Mouse (Mus musculus) MEL-GATA-1-ER (cell line): Measurements from ENCODE around the gene Uhrf2.

Source experiments
- DNase-seq: peaks from one replicate; pipeline ENCODE4 v3.0.0-alpha.2; 2012; ENCODE audit warnings: low read depth; ENCODE audit errors: extremely low read depth

The Uhrf2 gene

GRCm38 (mm10) chr19:30050584-30050983, 20.3 kb downstream of the Uhrf2 start:
- DNase-seq: peak; percentile 77

- DNase-seq: peak; percentile 17
Measured at GRCm38 (mm10) chr19:30051479-30051878, 21.2 kb downstream of the Uhrf2 start.

- DNase-seq: no peak
Measured at GRCm38 (mm10) chr19:30054218-30054617, 23.9 kb downstream of the Uhrf2 start.

GRCm38 (mm10) chr19:30065797-30066196, 35.5 kb downstream of the Uhrf2 start:
- DNase-seq: no peak

GRCm38 (mm10) chr19:30090163-30090562, 59.9 kb downstream of the Uhrf2 start:
- DNase-seq: no peak

- DNase-seq: no peak
Measured at GRCm38 (mm10) chr19:30091644-30092295, 61.5 kb downstream of the Uhrf2 start.

GRCm38 (mm10) chr19:30096186-30096585, 65.9 kb downstream of the Uhrf2 start:
- DNase-seq: no peak

GRCm38 (mm10) chr19:30097039-30097438, 66.7 kb downstream of the Uhrf2 start:
- DNase-seq: no peak

GRCm38 (mm10) chr19:30100571-30100970, 70.3 kb downstream of the Uhrf2 start:
- DNase-seq: no peak

GRCm38 (mm10) chr19:30102620-30103019, 72.3 kb downstream of the Uhrf2 start:
- DNase-seq: no peak

GRCm38 (mm10) chr19:30105045-30105842, 74.9 kb downstream of the Uhrf2 start:
- DNase-seq: no peak

GRCm38 (mm10) chr19:30107221-30107845, 77.0 kb downstream of the Uhrf2 start:
- DNase-seq: no peak

- DNase-seq: no peak
Measured at GRCm38 (mm10) chr19:30108616-30109015, 78.3 kb downstream of the Uhrf2 start.

GRCm38 (mm10) chr19:30109122-30109521, 78.8 kb downstream of the Uhrf2 start:
- DNase-seq: no peak

- DNase-seq: no peak
Measured at GRCm38 (mm10) chr19:30111421-30111820, 81.1 kb downstream of the Uhrf2 start.

GRCm38 (mm10) chr19:30112961-30113688, 82.8 kb downstream of the Uhrf2 start:
- DNase-seq: no peak

- no peak for DNase-seq
Measured at GRCm38 (mm10) chr19:30114919-30115441, 84.7 kb downstream of the Uhrf2 start.

- DNase-seq: no peak
Measured at GRCm38 (mm10) chr19:30115606-30116005, 85.3 kb downstream of the Uhrf2 start.

GRCm38 (mm10) chr19:30117241-30117640, 86.9 kb downstream of the Uhrf2 start:
- DNase-seq: no peak

GRCm38 (mm10) chr19:30117775-30118174, 87.5 kb downstream of the Uhrf2 start:
- DNase-seq: no peak
